Mouse (Mus musculus): ENCODE measurements around the gene Wfdc6a.
"Not testable (repeated sequence)": the region's sequence is repeated elsewhere in the genome, so short reads cannot be mapped to it uniquely, and the experiment has no call there.

Wfdc6a gene

GRCm38 (mm10) chr2:164585025-164585725 is at the start of gene Wfdc6a:
Gene Wfdc6a (minus strand): TSS chr2:164585447.
- DNase-seq: not testable (repeated sequence)

- DNase-seq: no peak
These were observed 36.5 kb upstream of the Wfdc6a start for GRCm38 (mm10) chr2:164621775-164622174.

- DNase-seq: no peak
These were observed 33.8 kb upstream of the Wfdc6a start for GRCm38 (mm10) chr2:164619050-164619449.

- no peak for DNase-seq
These were observed 30.1 kb upstream of the Wfdc6a start for GRCm38 (mm10) chr2:164615386-164615785.

GRCm38 (mm10) chr2:164613471-164613870 is 28.2 kb upstream of the Wfdc6a start, which contains the start of the genes Wfdc6b and Wfdc8:
Gene Wfdc6b (plus strand): TSS chr2:164613522.
Gene Wfdc8 (minus strand): TSS chr2:164613626.
- not testable (repeated sequence) for DNase-seq

- DNase-seq: no peak
These were observed 23.5 kb upstream of the Wfdc6a start for GRCm38 (mm10) chr2:164608781-164609180.

- DNase-seq: no peak
These were observed 19.2 kb upstream of the Wfdc6a start for GRCm38 (mm10) chr2:164604411-164604810.

- no peak for DNase-seq
These were observed 18.2 kb upstream of the Wfdc6a start for GRCm38 (mm10) chr2:164603482-164603881.

GRCm38 (mm10) chr2:164600179-164600578 is 14.9 kb upstream of the Wfdc6a start:
- DNase-seq: no peak

- DNase-seq: no peak
These were observed 8.2 kb upstream of the Wfdc6a start, which contains the start of gene Eppin for GRCm38 (mm10) chr2:164593494-164593893. Gene Eppin (minus strand): TSS chr2:164593594.

- no peak for DNase-seq
These were observed 6.8 kb upstream of the Wfdc6a start for GRCm38 (mm10) chr2:164592014-164592413.

GRCm38 (mm10) chr2:164573359-164573758 is 11.9 kb downstream of the Wfdc6a start, which contains the start of gene Spint3:
Gene Spint3 (minus strand): TSS chr2:164573459.
- DNase-seq: not testable (repeated sequence)

- no peak for DNase-seq
These were observed 17.8 kb downstream of the Wfdc6a start for GRCm38 (mm10) chr2:164567460-164567859.

GRCm38 (mm10) chr2:164566997-164567396 is 18.2 kb downstream of the Wfdc6a start:
- DNase-seq: no peak

GRCm38 (mm10) chr2:164564346-164564745 is 20.9 kb downstream of the Wfdc6a start:
- no peak for DNase-seq

GRCm38 (mm10) chr2:164563339-164564038 is 21.8 kb downstream of the Wfdc6a start:
- peak; percentile 2 for DNase-seq

- DNase-seq: no peak
These were observed 22.7 kb downstream of the Wfdc6a start, which contains the start of gene Wfdc2 for GRCm38 (mm10) chr2:164562391-164563188. Gene Wfdc2 (plus strand): TSS chr2:164562413.

- no peak for DNase-seq
These were observed 25.1 kb downstream of the Wfdc6a start for GRCm38 (mm10) chr2:164560106-164560505.

- DNase-seq: no peak
These were observed 26.1 kb downstream of the Wfdc6a start for GRCm38 (mm10) chr2:164558991-164559645.

GRCm38 (mm10) chr2:164558426-164558825 is 26.8 kb downstream of the Wfdc6a start:
- no peak for DNase-seq

GRCm38 (mm10) chr2:164551502-164551901 is 33.7 kb downstream of the Wfdc6a start:
- DNase-seq: no peak

- no peak for DNase-seq
These were observed 34.4 kb downstream of the Wfdc6a start for GRCm38 (mm10) chr2:164550895-164551269.
